ENCODE assay signal across 8 mouse cellular contexts in the genomic region with DNA sequence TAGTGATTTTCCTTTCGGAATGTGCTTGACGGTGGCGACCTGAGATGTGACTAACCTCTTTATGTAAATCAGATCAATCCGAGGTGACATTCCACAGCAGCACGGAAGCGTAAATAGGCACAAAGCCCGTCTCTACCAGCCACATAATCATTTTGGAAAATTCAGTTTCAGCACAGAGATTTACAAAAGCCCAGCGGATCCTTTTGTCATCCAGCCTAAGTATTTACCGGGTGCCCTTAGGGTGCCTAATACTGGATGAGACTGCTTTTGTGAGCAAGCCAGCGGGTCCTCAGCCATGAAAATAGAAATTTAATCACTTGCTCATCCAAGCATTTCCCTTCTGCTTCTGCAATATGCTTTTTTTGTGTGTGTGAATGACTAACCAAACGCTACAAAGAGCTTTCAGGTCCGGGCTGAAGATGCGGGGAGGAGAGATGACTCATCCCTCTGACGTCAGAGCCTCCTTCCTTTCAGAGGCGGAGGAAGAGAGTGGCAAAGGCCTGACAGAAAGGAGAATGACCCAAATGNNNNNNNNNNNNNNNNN.
A peak's percentile ranks its signal among the peaks of the same experiment; 100 is the strongest.
DNase-seq lines count a peak whose midpoint lies in the region; ATAC-seq lines count a peak whose summit lies in the region.

No protein-coding gene starts in this region.

- H3K4me2 ChIP-seq in midbrain, embryonic 12.5 days (replicated peaks): peak overlapping the region; percentile 54
- H3K4me2 ChIP-seq in stomach, embryonic 14.5 days (replicated peaks; ENCODE audit: low read depth, low read length): peak overlapping the region; percentile 43

- H3K27ac ChIP-seq in midbrain, embryonic 12.5 days (replicated peaks): peak overlapping the region; percentile 80
- H3K27ac ChIP-seq in stomach, embryonic 14.5 days (ENCODE audit: low read length): no peak overlapping the region

- intact Hi-C loops in left cerebral cortex, postnatal 36 days (cut with DNase I): loop anchor here (5.0 kb wide), 1 partner anchor 134 kb away; no protein-coding TSS in a partner anchor

- no peaks in the 10 kb centered on the region for H3K9me3 ChIP-seq in midbrain, embryonic 12.5 days
- H3K9me3 ChIP-seq in stomach, embryonic 14.5 days (ENCODE audit: control insufficient read depth, low read depth, low read length): no peaks in the 10 kb centered on the region

- ATAC-seq in granulocyte monocyte progenitor cell, adult 5-6 weeks (replicated peaks; ENCODE audit: poor library complexity, severe bottlenecking): peak; percentile 98
- ATAC-seq in midbrain, embryonic 12.5 days (ENCODE audit: low FRiP score, low read depth): peak; percentile 93
- ATAC-seq in stomach, embryonic 14.5 days (ENCODE audit: insufficient number of reproducible peaks, insufficient read depth, low FRiP score, low read depth): no peak

- DNase-seq in urinary bladder, adult 18-20 months (ENCODE audit: low spot score in 2 of 2): peak; percentile 11 to 24
- no peak for DNase-seq in urinary bladder, postnatal 4 days (ENCODE audit: low spot score in 2 of 2)
- peak; percentile 86 for DNase-seq in embryo, embryonic 10 days (ENCODE audit: low spot score)
- peak; percentile 17 for DNase-seq in kidney, adult 11 months
- peak; percentile 68 to 70 for DNase-seq in left cerebral cortex, postnatal 36 days (ENCODE audit: low spot score in 2 of 2)

- H3K4me1 ChIP-seq in midbrain, embryonic 12.5 days: 0 out of 2 replicates have a peak, but pooled peaks cover 7% of the 10 kb centered on the region
- no peaks in the 10 kb centered on the region for H3K4me1 ChIP-seq in stomach, embryonic 14.5 days (ENCODE audit: control insufficient read depth, insufficient read depth, low read length)

- WGBS in midbrain, embryonic 12.5 days: under 1% methylated on average over 15 of the region's 15 CpGs
- WGBS in stomach, embryonic 14.5 days: 10% methylated on average over 15 of the region's 15 CpGs

- H3K9ac ChIP-seq in midbrain, embryonic 12.5 days (replicated peaks): peak overlapping the region; percentile 54; the same call in 1 of the 2 replicates
- 0 out of 2 replicates have a peak overlapping the region, but pooled peaks have one; percentile 14 for H3K9ac ChIP-seq in stomach, embryonic 14.5 days (replicated peaks; ENCODE audit: low read depth, low read length)

- H3K4me3 ChIP-seq in midbrain, embryonic 12.5 days: peak overlapping the region; percentile 42
- peak overlapping the region; percentile 22 for H3K4me3 ChIP-seq in stomach, embryonic 14.5 days (ENCODE audit: low read depth, low read length)

- no peaks in the 10 kb centered on the region for H3K36me3 ChIP-seq in midbrain, embryonic 12.5 days
- no peaks in the 10 kb centered on the region for H3K36me3 ChIP-seq in stomach, embryonic 14.5 days (ENCODE audit: control insufficient read depth, insufficient read depth, low read length)

- H3K27me3 ChIP-seq in midbrain, embryonic 12.5 days: peaks cover 3% of the 10 kb centered on the region; the same call in 1 of the 2 replicates
- no peaks in the 10 kb centered on the region for H3K27me3 ChIP-seq in stomach, embryonic 14.5 days (ENCODE audit: control insufficient read depth, insufficient read depth, low read length)

Comparison
In these comparisons a context has a peak if more than half of its experiments do, and no peak if none do; other contexts are left out.
1. DNase-seq: peak in urinary bladder, adult 18-20 months (2 of 2), embryo, embryonic 10 days (single experiment), kidney, adult 11 months (single experiment) and left cerebral cortex, postnatal 36 days (2 of 2); none in urinary bladder, postnatal 4 days (0 of 2).